Mouse (Mus musculus) midbrain, embryonic 15.5 days (tissue): Measurements from ENCODE around the gene Olfr74. TPM values are rescaled to one million over a fixed set of nuclear protein-coding genes. Genes with fewer than 3 reads are reported as not detected.
"Not testable (repeated sequence)": the region's sequence is repeated elsewhere in the genome, so short reads cannot be mapped to it uniquely, and the experiment has no call there.

Source experiments
- ATAC-seq: fragments of 200-750 bp; cut with Nextera tagmentation; replicated peaks from 2 replicates; pipeline ENCODE4 v1.8.0; 2017; ENCODE audit warnings: moderate TSS enrichment
- H3K27ac ChIP-seq: fragments of 300-500 bp; sonication (generic); 2 replicates; pipeline ENCODE4 v1.5.1; 2015; ENCODE audit warnings: mild to moderate bottlenecking, inconsistent platforms
- H3K27me3 ChIP-seq: fragments of 300-500 bp; sonication (generic); replicated peaks from 2 replicates; pipeline ENCODE4 v1.6.1; 2015; ENCODE audit warnings: inconsistent platforms
- H3K36me3 ChIP-seq: fragments of 300-500 bp; sonication (generic); replicated peaks from 2 replicates; pipeline ENCODE4 v1.6.1; 2015; ENCODE audit warnings: inconsistent platforms
- H3K4me1 ChIP-seq: fragments of 300-500 bp; sonication (generic); 2 replicates; pipeline ENCODE4 v1.6.1; 2015; ENCODE audit warnings: inconsistent platforms
- H3K4me2 ChIP-seq: fragments of 300-500 bp; sonication (generic); 2 replicates; pipeline ENCODE4 v1.6.1; 2015; ENCODE audit warnings: inconsistent platforms, mild to moderate bottlenecking, moderate library complexity
- H3K4me3 ChIP-seq: fragments of 300-500 bp; sonication (generic); 2 replicates; pipeline ENCODE4 v1.5.1; 2015; ENCODE audit warnings: mild to moderate bottlenecking, inconsistent platforms
- H3K9ac ChIP-seq: fragments of 300-500 bp; sonication (generic); 2 replicates; pipeline ENCODE4 v1.6.1; 2015; ENCODE audit warnings: mild to moderate bottlenecking, inconsistent platforms
- H3K9me3 ChIP-seq: fragments of 300-500 bp; sonication (generic); 2 replicates; pipeline ENCODE4 v1.6.1; 2016; ENCODE audit warnings: inconsistent platforms
- WGBS: fragments of 180-500 bp; shearing (Covaris S2); methylation state at CpG from one replicate; pipeline ENCODE4 v1.1.7; 2015; ENCODE audit warnings: mixed read lengths; 5-methylcytosine and 5-hydroxymethylcytosine counted together
- polyA plus RNA-seq: library from polyadenylated mRNA; unstranded; fragments of >200 nt; fragmentation: Nextera tagmentation; extraction: Ambion mirVana; gene quantifications from 2 replicates; pipeline ENCODE4 v1.2.1, GENCODE M21; 2015

Olfr74 gene
- polyA plus RNA-seq, result not detected in 2 replicates

DNA sequence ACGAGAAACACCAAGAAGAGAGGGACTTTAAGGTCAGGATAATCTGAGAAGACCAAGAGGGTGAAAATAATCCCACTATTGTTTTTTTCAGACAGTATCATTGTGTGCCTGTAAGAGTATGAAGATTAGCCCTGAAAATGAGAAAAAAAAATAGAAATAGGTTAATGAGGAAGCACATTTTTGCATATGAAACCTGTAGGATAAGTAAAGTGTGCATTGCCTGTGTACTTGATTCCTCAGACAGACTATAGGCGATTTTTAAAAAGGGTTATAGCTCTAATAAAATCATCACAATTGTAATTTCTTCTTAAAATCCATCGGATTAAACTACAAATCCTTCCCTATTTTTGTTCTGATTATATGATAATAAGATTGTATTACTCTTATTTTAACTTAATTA, at the start of gene Olfr74:
Gene Olfr74, minus strand, starts transcription at position 101 of the 400 bp plus-strand sequence.
- 72% methylated on average over 3 of the region's 3 CpGs for WGBS
- Histone ChIP-seq H3K4me2 (no peak within 1 kb of the TSS), H3K27ac (no peak within 1 kb of the TSS), H3K9me3 (no peaks in the 10 kb centered on the region), H3K4me3 (no peak within 1 kb of the TSS), H3K27me3 (no peaks in the 10 kb centered on the region), H3K4me1 (no peaks in the 10 kb centered on the region), H3K9ac (no peak within 1 kb of the TSS), H3K36me3 (no peaks in the 10 kb centered on the region)
- ATAC-seq, result no peak

DNA sequence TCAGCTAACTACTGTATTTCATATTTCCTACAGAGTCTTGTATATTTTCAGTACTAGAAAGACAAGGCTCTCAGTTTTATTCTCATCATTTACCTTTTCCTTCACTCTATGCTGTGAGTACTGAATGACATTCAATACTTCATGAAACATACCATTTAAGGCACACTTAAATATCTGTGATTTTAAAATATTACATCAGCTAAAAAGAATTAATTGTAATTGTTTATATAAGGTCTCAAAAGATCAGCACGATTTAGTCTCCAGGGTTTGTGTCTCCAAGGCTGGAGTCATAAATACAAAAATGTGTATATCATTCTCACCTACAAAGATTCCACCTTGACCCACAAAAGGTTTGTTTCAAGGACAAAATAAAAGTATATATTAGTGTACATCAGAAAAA, 48.0 kb upstream of the Olfr74 start, which contains the start of gene Olfr1161:
Gene Olfr1161, plus strand, starts transcription at position 301 of the 400 bp plus-strand sequence.
- H3K9ac ChIP-seq, ATAC-seq, H3K4me1 ChIP-seq, H3K27ac ChIP-seq, H3K4me3 ChIP-seq, H3K27me3 ChIP-seq, H3K4me2 ChIP-seq, H3K9me3 ChIP-seq, H3K36me3 ChIP-seq: not testable (repeated sequence)
- WGBS, result 79% methylated on average over 1 of the region's 1 CpGs

DNA sequence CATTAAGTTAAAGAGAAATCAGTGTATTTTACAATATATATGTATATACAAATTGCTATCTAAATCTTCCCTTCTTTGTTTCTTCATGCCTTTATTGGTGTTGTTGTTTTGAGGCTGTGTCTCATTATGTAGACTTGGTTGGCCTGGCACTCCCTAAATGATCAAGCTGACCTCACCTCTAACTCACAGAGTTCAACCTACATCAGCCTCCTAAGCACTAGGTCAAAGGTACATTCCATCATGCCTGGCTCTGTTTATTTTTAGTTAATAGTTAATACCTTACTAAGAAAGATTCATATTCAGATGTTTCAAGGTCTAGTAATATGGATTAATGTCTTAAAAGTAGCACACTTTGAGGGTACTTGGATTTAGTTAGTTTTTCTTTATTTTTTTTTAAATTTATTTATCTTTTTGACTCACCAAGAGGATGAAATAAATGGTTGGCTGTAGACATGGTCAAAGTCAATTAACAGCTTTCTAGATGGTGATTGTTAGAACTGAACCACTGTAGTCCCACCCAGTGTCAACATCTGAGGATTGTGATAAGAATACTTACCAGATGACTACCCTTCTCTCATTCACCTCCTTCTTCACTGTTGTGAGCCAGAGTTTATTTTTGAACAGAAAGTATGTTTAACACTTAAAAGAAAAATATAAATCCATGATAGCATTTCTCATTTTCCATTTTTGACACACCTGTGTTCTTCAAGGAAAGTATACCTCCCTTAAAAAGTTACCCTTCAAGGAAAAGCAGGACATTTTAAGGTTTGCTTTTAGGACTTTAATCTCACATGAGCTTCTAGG, 33.3 kb upstream of the Olfr74 start, which contains the start of gene Olfr1160:
Gene Olfr1160, minus strand, starts transcription at position 754 of the 804 bp plus-strand sequence.
- H3K4me1 ChIP-seq, result no peaks in the 10 kb centered on the region
- no peaks in the 10 kb centered on the region for H3K36me3 ChIP-seq
- no peak within 1 kb of the TSS for H3K9ac ChIP-seq
- no peak within 1 kb of the TSS for H3K4me2 ChIP-seq
- H3K4me3 ChIP-seq, result no peak within 1 kb of the TSS
- no peaks in the 10 kb centered on the region for H3K9me3 ChIP-seq
- no peak within 1 kb of the TSS for H3K27ac ChIP-seq
- ATAC-seq, result no peak
- H3K27me3 ChIP-seq, result no peaks in the 10 kb centered on the region

DNA sequence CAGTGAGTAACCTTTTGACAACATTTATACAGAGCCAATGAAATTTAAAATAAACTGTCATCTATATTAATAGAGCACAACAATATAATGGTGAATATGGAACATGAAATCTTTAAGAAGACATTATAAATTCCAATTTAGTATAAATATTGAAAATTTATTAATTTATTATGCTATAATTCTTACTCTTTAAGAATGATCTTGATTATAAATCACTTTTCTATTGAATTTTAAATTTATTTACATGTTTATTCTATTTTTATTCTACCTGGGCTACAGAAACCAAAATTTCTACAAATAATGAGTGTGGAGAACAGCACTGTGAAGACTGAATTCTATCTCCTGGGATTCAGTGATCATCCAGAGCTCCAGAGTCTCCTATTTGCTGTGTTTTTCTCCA, 15.3 kb upstream of the Olfr74 start, which contains the start of gene Olfr1158:
Gene Olfr1158, plus strand, starts transcription at position 301 of the 400 bp plus-strand sequence.
- Histone ChIP-seq H3K9me3 (no peaks in the 10 kb centered on the region), H3K27me3 (no peaks in the 10 kb centered on the region), H3K4me2 (no peak within 1 kb of the TSS), H3K36me3 (no peaks in the 10 kb centered on the region), H3K4me1 (no peaks in the 10 kb centered on the region), H3K27ac (no peak within 1 kb of the TSS), H3K9ac (no peak within 1 kb of the TSS), H3K4me3 (no peak within 1 kb of the TSS)
- no peak for ATAC-seq

DNA sequence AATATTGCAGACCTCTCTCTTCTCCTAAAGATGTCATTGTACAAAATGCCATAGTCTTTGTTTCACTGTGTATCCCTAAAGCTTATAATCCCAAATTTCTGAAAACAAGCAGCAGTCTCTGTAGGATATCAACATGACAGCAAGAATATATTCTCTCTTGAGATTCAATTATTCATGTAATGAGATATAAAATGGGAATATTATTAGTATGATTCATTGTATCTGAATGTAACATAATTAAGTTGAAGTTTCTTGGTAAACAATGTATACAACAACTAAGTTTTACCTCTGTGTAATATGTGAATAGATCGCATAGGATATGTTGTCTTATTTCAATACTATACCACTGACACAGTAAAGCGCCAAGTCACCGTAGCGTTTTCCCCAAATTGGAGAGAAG, 6.3 kb downstream of the Olfr74 start, which contains the start of gene Olfr1157:
Gene Olfr1157, minus strand, starts transcription at position 101 of the 400 bp plus-strand sequence.
- no peak within 1 kb of the TSS for H3K9ac ChIP-seq
- no peaks in the 10 kb centered on the region for H3K27me3 ChIP-seq
- no peak within 1 kb of the TSS for H3K4me2 ChIP-seq
- no peak for ATAC-seq
- H3K27ac ChIP-seq, result no peak within 1 kb of the TSS
- H3K4me1 ChIP-seq, result no peaks in the 10 kb centered on the region
- no peak within 1 kb of the TSS for H3K4me3 ChIP-seq
- 95% methylated on average over 4 of the region's 4 CpGs for WGBS
- H3K36me3 ChIP-seq, result no peaks in the 10 kb centered on the region
- no peaks in the 10 kb centered on the region for H3K9me3 ChIP-seq

DNA sequence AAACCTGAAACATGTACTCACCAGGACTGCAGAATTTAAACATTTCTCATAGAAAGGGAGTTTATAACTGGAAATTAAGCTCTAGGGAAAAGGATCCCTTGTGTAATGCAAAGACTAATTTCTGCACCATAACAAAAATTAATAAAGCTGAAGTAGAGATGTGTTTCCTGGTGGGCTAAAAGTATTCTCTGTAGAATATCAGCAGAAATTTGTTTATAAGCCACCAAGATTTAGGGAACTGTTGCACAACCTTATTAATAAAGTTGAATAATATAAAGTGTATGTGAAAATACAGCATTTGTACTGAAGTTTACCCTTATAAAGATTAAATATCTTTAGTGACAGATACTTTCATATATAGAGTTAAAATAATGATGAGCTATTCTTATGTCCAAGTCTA, 21.5 kb downstream of the Olfr74 start, which contains the start of gene Olfr1156:
Gene Olfr1156, minus strand, starts transcription at position 101 of the 400 bp plus-strand sequence.
- no peak for ATAC-seq

DNA sequence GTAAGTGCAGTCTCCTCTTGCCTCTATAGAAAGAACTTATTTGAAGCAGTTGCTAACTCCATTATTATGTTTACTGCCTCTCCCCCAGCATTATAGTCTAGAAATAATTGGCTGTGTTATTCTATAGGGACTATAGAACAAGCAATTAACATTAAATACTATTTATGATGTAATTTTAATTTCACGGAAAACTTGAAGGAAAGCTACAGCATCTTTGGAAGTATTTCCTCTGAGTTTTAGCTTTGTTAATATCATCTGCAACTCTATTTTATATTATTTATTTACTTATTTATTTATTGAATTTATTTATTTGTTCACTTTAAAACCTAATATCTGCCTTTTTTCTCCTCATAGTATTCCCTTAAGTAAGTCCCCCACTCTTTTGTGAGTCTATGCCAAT, 29.4 kb downstream of the Olfr74 start, which contains the start of gene Olfr1155:
Gene Olfr1155, minus strand, starts transcription at position 101 of the 400 bp plus-strand sequence.
- H3K36me3 ChIP-seq, result no peaks in the 10 kb centered on the region
- no peaks in the 10 kb centered on the region for H3K4me1 ChIP-seq
- no peaks in the 10 kb centered on the region for H3K9me3 ChIP-seq
- H3K9ac ChIP-seq, result no peak within 1 kb of the TSS
- H3K27ac ChIP-seq, result no peak within 1 kb of the TSS
- H3K4me2 ChIP-seq, result no peak within 1 kb of the TSS
- ATAC-seq, result no peak
- no peak within 1 kb of the TSS for H3K4me3 ChIP-seq
- WGBS, result 94% methylated on average over 1 of the region's 1 CpGs
- no peaks in the 10 kb centered on the region for H3K27me3 ChIP-seq

More for the DNA sequence above, 21.5 kb downstream of the Olfr74 start, which contains the start of gene Olfr1156:
- Histone ChIP-seq H3K9ac (no peak within 1 kb of the TSS), H3K4me2 (no peak within 1 kb of the TSS), H3K4me3 (no peak within 1 kb of the TSS), H3K9me3 (no peaks in the 10 kb centered on the region), H3K36me3 (no peaks in the 10 kb centered on the region), H3K27ac (no peak within 1 kb of the TSS), H3K27me3 (no peaks in the 10 kb centered on the region), H3K4me1 (no peaks in the 10 kb centered on the region)

Other genes starting within 250 kb of the Olfr74 start
- not detected in 2 replicates for gene Olfr1138, start 234.7 kb downstream of the Olfr74 start, polyA plus RNA-seq
- gene Olfr1140, start 230.9 kb downstream of the Olfr74 start, polyA plus RNA-seq, result not detected in 2 replicates
- gene Olfr1141, start 220.7 kb downstream of the Olfr74 start, polyA plus RNA-seq, result not detected in 2 replicates
- not detected in 2 replicates for gene Olfr152, start 195.2 kb downstream of the Olfr74 start, polyA plus RNA-seq
- gene Olfr1143, start 174.1 kb downstream of the Olfr74 start, polyA plus RNA-seq, result not detected in 2 replicates
- not detected in 2 replicates for gene Olfr1145, start 164.8 kb downstream of the Olfr74 start, polyA plus RNA-seq
- gene Olfr1148, start 144.1 kb downstream of the Olfr74 start, polyA plus RNA-seq, result not detected in 2 replicates
- not detected in 2 replicates for gene Olfr1150-ps1, start 130.7 kb downstream of the Olfr74 start, polyA plus RNA-seq
- gene Olfr1151, start 118.8 kb downstream of the Olfr74 start, polyA plus RNA-seq, result not detected in 2 replicates
- gene Olfr1152, start 108.2 kb downstream of the Olfr74 start, polyA plus RNA-seq, result not detected in 2 replicates
- not detected in 2 replicates for gene Olfr1153, start 79.7 kb downstream of the Olfr74 start, polyA plus RNA-seq
- not detected in 2 replicates for gene Olfr1154, start 69.5 kb downstream of the Olfr74 start, polyA plus RNA-seq
- not detected in 2 replicates for gene Olfr1155, start 29.5 kb downstream of the Olfr74 start, polyA plus RNA-seq
- not detected in 2 replicates for gene Olfr1156, start 21.6 kb downstream of the Olfr74 start, polyA plus RNA-seq
- gene Olfr1157, start 6.4 kb downstream of the Olfr74 start, polyA plus RNA-seq, result not detected in 2 replicates
- gene Olfr1158, start 15.4 kb upstream of the Olfr74 start, polyA plus RNA-seq, result not detected in 2 replicates
- gene Olfr1160, start 33.6 kb upstream of the Olfr74 start, polyA plus RNA-seq, result not detected in 2 replicates
- gene Olfr1161, start 48.1 kb upstream of the Olfr74 start, polyA plus RNA-seq, result not detected in 2 replicates
- gene Olfr73, start 63.0 kb upstream of the Olfr74 start, polyA plus RNA-seq, result not detected in 2 replicates
- not detected in 2 replicates for gene Olfr1162, start 76.5 kb upstream of the Olfr74 start, polyA plus RNA-seq
- not detected in 2 replicates for gene Olfr1163, start 97.2 kb upstream of the Olfr74 start, polyA plus RNA-seq
- not detected in 2 replicates for gene Olfr1164, start 119.3 kb upstream of the Olfr74 start, polyA plus RNA-seq
- gene Olfr1166, start 153.6 kb upstream of the Olfr74 start, polyA plus RNA-seq, result not detected in 2 replicates
- gene Olfr1167, start 180.5 kb upstream of the Olfr74 start, polyA plus RNA-seq, result not detected in 2 replicates
- gene Olfr1168, start 207.2 kb upstream of the Olfr74 start, polyA plus RNA-seq, result not detected in 2 replicates